Mouse (Mus musculus) activated CD4-positive, CD25-positive, alpha-beta regulatory T cell, adult 4 months (primary cell): ENCODE measurements around the gene Tmco1. TPM values are rescaled to one million over a fixed set of nuclear protein-coding genes. Genes with fewer than 3 reads are reported as not detected.
"Not testable (repeated sequence)": the region's sequence is repeated elsewhere in the genome, so short reads cannot be mapped to it uniquely, and the experiment has no call there.

Experiments used
- ATAC-seq: one replicate; pipeline ENCODE4 v1.8.0; 2017
- polyA plus RNA-seq, 2 experiments: library from polyadenylated mRNA; unstranded; fragments of 100-300 nt; shearing (Covaris generic); gene quantifications; one replicate each; pipeline ENCODE4 v1.2.1; 2017

Gene Tmco1
- polyA plus RNA-seq, 2 experiments from 2014 or later: 94.8 to 120 TPM

DNA sequence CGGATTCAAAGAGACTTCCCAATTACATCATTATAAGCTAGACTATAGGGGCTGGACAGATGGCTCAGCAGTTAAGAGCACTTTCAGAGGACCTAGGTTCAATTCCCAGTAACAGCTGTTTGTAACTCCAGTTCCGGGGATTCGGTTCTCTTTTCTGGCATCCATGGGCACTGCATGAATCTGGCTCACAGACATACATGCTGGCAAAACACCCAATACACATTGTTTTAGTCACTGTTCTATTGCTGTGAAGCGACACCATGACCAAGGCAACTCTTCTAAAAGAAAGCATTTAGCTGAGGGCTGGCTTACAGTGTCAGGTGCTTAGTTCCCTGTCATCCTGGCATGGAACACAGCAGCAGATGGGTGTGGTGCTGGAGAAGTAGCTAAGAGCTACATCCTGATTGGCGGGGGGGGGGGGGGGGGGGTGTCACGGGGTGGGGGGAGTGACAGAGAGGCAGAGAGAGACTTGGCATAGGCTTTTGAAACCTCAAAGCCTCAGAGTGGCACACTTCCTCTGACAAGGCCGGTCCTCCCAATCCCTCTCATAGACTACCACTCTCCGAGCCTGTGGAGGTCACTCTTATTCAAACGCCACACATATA lies 31.1 kb downstream of the Tmco1 start:
- no peak for ATAC-seq

DNA sequence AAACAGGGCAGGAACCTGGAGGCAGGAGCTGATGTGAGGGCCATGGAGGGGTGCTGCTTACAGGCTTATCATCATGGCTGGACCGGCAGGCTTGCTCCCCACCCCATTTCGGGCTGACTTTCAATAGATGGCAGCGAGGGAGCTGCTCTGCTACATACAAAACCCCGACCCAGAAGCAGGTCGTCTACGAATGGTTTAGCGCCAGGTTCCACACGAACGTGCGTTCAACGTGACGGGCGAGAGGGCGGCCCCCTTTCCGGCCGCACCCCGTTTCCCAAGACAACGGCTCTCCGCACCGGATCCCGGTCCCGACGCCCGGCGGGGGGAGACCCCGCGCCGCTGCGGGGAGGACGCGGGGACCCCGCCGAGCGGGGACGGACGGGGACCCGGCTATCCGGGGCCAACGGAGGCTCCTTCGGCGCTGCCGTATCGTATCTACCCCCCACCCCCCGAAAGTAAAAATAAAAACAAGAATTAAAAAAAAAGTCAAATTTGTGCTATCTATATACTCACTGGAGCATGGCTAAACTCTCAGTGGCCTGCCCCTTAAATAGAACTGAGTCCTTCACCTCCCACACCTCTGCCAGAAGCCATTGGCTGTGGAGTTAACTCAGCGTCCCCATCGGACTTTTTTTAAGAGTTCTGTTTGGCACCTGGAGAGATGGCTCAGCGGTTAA lies 32.1 kb downstream of the Tmco1 start:
- peak; percentile 12 for ATAC-seq

DNA sequence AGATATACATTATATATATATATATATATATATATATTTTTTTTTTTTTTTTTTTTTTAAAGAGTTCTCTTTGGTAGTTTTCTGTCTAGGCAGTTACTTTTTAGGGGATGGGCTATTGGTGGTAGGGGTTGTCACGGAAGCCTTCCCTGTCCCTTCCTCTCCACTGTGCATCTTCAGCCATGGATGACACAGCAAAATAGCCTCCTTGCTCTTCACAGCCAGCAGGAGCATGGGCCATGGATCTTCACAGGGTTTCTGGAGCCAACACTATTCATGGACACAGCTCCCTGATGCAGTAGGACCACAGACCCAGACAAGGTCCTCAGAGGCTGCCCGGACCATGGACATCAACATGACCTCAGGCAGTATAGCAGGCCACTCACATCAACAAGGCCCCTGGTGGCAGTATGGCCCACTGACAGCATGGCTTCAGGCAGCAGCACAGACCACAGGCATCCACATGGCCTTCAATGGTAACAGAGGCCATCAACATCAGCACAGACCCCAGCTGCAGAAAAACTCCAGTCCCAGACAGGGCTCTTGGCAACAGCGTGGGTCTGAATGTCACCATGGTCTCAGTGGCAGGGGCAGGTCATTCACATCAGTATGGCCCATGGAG lies 32.8 kb downstream of the Tmco1 start:
- ATAC-seq: no peak

GRCm38 (mm10) chr1:167342831-167343230 lies 34.7 kb downstream of the Tmco1 start:
- ATAC-seq: no peak

DNA sequence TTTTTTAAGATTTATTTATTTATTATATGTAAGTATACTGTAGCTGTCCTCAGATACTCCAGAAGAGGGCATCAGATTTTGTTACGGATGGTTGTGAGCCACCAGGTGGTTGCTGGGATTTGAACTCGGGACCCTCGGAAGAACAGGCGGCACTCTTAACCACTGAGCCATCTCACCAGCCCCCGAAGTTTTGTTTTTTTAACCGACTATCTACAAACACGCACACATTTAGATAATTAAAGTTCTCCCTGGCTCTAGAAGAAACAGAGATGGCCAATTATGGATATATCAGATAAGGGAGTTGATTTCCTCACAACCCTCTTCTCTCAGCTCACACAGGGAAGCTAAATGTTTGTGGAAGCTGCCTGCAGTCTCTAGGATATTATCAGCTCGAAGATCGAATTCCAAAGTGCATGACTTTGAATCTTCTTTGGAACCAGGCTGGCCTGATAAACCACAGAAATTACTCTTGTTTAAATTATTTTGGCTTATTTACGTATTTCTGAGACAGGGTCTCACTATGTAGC lies 37.9 kb downstream of the Tmco1 start:
- ATAC-seq: not testable (repeated sequence)

DNA sequence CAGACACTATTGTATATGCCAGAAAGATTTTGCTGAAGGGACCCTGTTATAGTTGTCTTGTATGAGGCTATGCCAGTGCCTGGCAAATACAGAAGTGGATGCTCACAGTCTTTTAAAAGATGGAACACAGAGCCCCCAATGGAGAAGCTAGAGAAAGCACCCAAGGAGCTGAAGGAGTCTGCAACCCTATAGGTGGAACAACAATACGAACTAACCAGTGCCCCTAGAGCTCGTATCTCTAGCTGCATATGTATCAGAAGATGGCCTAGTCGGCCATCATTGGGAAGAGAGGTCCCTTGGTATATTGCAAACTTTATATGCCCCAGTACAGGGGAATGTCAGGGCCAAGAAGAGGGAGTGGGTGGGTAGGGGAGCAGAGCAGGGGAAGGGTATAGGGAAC lies 41.0 kb downstream of the Tmco1 start:
- ATAC-seq: not testable (repeated sequence)

- ATAC-seq: peak; percentile 93
Observed at GRCm38 (mm10) chr1:167349815-167350596, 41.8 kb downstream of the Tmco1 start, which contains the start of gene Aldh9a1. Gene Aldh9a1 (plus strand): TSS chr1:167349991.

- peak; percentile 11 for ATAC-seq
Observed at GRCm38 (mm10) chr1:167350597-167351415, 42.6 kb downstream of the Tmco1 start.

DNA sequence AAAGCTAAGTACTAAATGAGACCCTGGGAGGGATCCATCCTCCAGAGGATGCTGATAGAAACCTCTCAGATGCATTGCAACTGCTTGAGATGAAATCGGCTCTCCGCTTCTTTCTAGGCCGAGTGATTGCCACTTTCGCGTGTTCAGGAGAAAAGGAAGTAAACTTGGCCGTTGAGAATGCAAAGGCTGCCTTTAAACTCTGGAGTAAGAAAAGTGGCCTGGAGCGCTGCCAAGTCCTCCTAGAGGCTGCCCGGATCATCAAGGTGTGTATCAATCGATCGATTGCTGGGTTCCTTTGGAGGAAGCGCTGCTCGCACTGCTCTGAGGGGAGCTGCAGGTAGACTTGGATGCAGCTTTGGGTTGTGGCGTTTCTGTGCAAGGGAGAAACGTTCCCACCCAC lies 44.2 kb downstream of the Tmco1 start:
- no peak for ATAC-seq

GRCm38 (mm10) chr1:167357387-167357786 lies 49.2 kb downstream of the Tmco1 start:
- no peak for ATAC-seq

DNA sequence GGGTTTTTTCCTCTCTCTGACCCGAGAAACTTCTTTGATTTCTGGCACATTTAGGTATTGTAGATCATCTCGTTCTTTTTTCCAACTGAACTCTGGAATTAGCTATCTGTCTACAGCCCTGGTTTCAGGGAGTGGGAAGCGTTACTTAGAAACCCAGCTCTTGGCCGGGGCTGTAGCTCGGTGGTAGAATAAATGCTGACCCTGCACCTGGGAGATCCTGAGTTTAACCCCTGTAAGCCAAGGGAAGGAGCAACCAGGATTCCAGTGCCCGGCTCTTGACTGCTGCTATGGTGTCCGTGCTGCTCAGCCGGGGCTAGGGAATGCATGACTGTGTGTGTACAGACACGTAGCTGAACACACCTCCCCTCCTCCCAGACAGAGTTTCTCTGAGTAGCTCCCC lies 50.6 kb downstream of the Tmco1 start:
- no peak for ATAC-seq

DNA sequence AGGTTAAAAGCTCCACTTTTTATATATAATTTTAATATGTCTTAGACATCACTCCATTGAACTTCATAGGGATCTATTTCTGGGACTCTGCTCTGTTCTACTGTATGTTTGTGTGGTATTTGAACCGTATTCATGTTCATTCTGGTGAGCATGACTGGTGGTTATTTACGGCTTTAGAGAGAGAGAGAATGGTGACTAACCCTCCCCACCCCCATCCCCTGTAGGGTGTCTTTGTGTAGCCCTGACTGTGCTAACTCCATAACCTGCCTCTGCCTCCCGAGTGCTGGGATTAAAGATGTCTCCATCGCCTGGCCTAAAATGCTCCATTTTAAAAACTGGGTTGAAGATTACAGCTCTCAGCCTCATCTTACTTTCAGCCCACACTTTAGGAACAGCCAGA lies 52.1 kb downstream of the Tmco1 start:
- ATAC-seq: no peak

DNA sequence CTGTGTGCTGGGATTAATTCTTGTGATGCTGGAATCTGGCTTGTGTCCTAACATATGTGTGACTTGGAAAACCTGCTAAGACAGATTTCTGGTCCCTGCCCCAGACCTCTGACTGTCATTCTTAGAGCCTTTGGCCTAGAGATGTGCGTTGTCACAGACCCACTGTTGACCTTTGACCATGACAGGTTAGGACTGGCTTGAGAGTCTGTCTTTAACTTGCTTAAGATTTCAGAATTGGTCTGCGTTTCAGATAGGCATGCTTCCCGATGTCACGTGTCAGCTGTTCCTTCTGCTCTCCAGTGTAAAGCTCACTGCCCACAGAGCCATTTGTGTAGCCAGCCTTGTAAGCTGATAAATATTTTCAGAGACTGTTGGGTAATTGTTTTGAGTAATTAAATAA lies 54.6 kb downstream of the Tmco1 start:
- ATAC-seq: no peak

DNA sequence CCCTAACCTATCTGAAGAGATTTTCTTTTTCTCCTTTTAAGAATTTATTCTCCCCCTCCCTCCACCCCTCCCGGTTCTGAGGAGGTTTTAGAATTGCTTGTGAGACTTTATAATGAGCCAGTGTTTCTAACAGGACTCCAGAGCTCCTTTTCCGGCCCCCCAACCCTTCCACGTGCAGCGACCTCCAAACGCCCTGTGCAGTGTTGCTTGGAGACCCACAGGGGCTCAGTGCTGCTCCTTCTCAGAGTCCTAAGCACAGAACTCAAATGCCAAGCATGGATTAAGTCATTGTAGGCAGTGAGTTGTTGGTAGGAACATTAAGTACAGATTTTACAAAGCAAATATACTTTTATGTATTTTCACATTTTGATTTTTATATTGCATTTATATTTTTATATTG lies 55.1 kb downstream of the Tmco1 start:
- no peak for ATAC-seq

GRCm38 (mm10) chr1:167365808-167366207 lies 57.6 kb downstream of the Tmco1 start:
- ATAC-seq: no peak

DNA sequence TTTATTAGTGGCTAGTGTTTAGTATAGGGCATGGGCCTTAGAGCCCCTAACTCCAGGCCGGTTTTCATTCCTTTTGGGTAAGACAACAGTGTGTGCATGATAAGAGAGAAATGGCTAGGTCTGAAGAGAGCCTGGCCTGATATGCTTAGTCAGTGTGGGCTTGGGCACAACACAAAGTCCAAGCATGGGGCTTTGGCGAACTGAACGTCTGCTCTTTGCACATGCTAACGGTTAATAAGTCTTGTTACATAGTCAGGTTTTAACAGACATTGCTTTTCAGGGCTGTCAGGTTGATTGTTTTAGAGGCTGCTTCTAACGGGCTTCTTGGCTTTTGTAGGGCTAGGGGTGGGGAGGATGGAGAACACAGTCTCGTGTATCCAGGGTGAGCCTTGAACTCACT lies 58.4 kb downstream of the Tmco1 start:
- ATAC-seq: no peak

DNA sequence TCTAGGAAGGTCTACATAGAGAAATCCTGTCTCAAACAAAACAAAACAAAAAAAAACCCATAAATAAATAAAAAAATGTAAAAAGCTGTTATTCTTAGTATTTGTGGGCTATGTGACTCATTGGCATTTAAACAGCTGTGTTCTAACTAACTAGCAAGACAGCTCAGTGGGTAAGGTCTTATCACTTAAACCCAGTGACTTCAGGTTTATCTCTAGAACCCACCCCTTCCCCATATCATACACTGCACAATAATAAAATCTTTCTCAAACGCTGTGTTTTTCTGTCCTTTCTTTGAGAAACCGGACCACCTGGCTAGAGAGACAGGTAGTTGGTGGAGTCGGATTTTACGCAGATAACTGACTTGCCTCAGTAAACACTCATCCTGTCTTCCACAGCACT lies 59.8 kb downstream of the Tmco1 start:
- no peak for ATAC-seq

- ATAC-seq: no peak
Observed at GRCm38 (mm10) chr1:167368513-167368912, 60.3 kb downstream of the Tmco1 start.

DNA sequence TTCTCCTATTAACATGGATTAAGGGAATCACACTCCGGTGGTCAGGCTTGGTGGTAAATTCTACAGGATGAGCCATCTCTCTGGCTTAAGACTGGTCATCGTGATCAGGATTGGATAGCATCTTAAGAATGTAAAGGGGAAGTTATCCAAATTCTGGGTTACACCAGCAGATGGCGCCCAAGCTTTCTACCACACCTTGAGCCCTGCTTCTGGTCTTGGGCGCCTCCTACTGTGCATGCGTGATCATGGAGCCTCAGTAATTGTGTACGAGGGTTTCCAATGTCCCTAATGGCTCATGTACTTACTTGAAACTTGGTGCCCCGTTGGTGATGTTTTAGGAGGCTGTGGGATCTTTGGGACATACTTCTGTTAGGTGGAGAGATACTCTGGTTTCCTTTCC lies 61.7 kb downstream of the Tmco1 start:
- peak; percentile 97 for ATAC-seq

- no peak for ATAC-seq
Observed at GRCm38 (mm10) chr1:167372739-167373138, 64.6 kb downstream of the Tmco1 start.

GRCm38 (mm10) chr1:167374003-167374784 lies 66.0 kb downstream of the Tmco1 start:
- peak; percentile 60 for ATAC-seq
